Mouse (Mus musculus) stomach, postnatal 0 days (tissue): ENCODE measurements around the gene Grin2d. TPM values are rescaled to one million over a fixed set of nuclear protein-coding genes. Genes with fewer than 3 reads are reported as not detected.
A peak's percentile ranks its signal among the peaks of the same experiment; 100 is the strongest.

Experiments
- ATAC-seq: fragments of 200-750 bp; cut with Nextera tagmentation; 2 replicates; pipeline ENCODE4 v1.8.0; 2017; ENCODE audit not compliant: low FRiP score, low TSS enrichment
- DNase-seq: peaks from one replicate; pipeline ENCODE4 v3.0.0-alpha.2; 2016; ENCODE audit warnings: low spot score
- H3K27ac ChIP-seq: fragments of 300-500 bp; sonication (generic); replicated peaks from 2 replicates; pipeline ENCODE4 v1.5.1; 2014; ENCODE audit warnings: mild to moderate bottlenecking, control low read depth
- H3K27me3 ChIP-seq: fragments of 300-500 bp; sonication (generic); 2 replicates; pipeline ENCODE4 v1.6.1; 2014; ENCODE audit warnings: low read length; ENCODE audit not compliant: control insufficient read depth, insufficient read depth
- H3K36me3 ChIP-seq: fragments of 300-500 bp; sonication (generic); 2 replicates; pipeline ENCODE4 v1.6.1; 2014; ENCODE audit warnings: low read length, mixed read lengths; ENCODE audit not compliant: control insufficient read depth, insufficient read depth
- H3K4me1 ChIP-seq: fragments of 300-500 bp; sonication (generic); replicated peaks from 2 replicates; pipeline ENCODE4 v1.6.1; 2014; ENCODE audit warnings: antibody characterized with exemption; ENCODE audit not compliant: control insufficient read depth, insufficient read depth
- H3K4me2 ChIP-seq: fragments of 300-500 bp; sonication (generic); replicated peaks from 2 replicates; pipeline ENCODE4 v1.6.1; 2014; ENCODE audit warnings: low read depth, mild to moderate bottlenecking, control low read depth, moderate library complexity
- H3K4me3 ChIP-seq: fragments of 300-500 bp; sonication (generic); 2 replicates; pipeline ENCODE4 v1.5.1; 2014; ENCODE audit warnings: low read depth, low read length, control low read depth
- H3K9ac ChIP-seq: fragments of 300-500 bp; sonication (generic); 2 replicates; pipeline ENCODE4 v1.6.1; 2014; ENCODE audit warnings: mild to moderate bottlenecking, low read length, control low read depth, mixed read lengths
- H3K9me3 ChIP-seq: fragments of 300-500 bp; sonication (generic); 2 replicates; pipeline ENCODE4 v1.6.1; 2016; ENCODE audit warnings: low read length; ENCODE audit not compliant: control insufficient read depth
- CTCF ChIP-seq: IDR thresholded peaks from 2 replicates; pipeline ENCODE4 v1.5.1; 2016; ENCODE audit warnings: antibody characterized with exemption, low read depth, mild to moderate bottlenecking, moderate library complexity
- EP300 ChIP-seq: optimal IDR thresholded peaks from 2 replicates; pipeline ENCODE3; 2016; ENCODE audit warnings: antibody characterized with exemption
- WGBS: fragments of 180-500 bp; shearing (Covaris S2); extraction: QIAGEN DNeasy Blood & Tissue Kit; methylation state at CpG from one replicate; pipeline ENCODE4 v1.1.7; 2014; 5-methylcytosine and 5-hydroxymethylcytosine counted together
- polyA plus RNA-seq: library from polyadenylated mRNA; unstranded; fragments of >200 nt; fragmentation: Nextera tagmentation; extraction: Ambion mirVana; gene quantifications from 2 replicates; pipeline ENCODE4 v1.2.1, GENCODE M21; 2015

Gene Grin2d
- polyA plus RNA-seq, 1 experiment from 2014 or later, result 0.35 TPM

- 2% methylated on average over 28 of the region's 28 CpGs for WGBS
Observed at GRCm38 (mm10) chr7:45873061-45873947, 4.9 kb downstream of the Grin2d start.

GRCm38 (mm10) chr7:45872624-45873023 is 5.6 kb downstream of the Grin2d start, which contains the start of gene Kdelr1:
TSS of gene Kdelr1 (plus strand) at chr7:45872772.
- Histone ChIP-seq H3K4me1 (peaks cover 3% of the 10 kb centered on the region), H3K4me2 (peak within 1 kb of the TSS; percentile 85), H3K36me3 (peaks cover 23% of the 10 kb centered on the region), H3K9me3 (no peaks in the 10 kb centered on the region), H3K27ac (peak within 1 kb of the TSS; percentile 97), H3K9ac (peak within 1 kb of the TSS; percentile 97), H3K4me3 (peak within 1 kb of the TSS; percentile 89), H3K27me3 (peaks cover 3% of the 10 kb centered on the region; the same call in 1 of the 2 replicates)
- WGBS, result under 1% methylated on average over 18 of the region's 18 CpGs
- TF ChIP-seq CTCF, result peak; percentile 98
- TF ChIP-seq EP300, result no peak
- DNase-seq, result peak; percentile 91
- peak; percentile 78 for ATAC-seq

More at GRCm38 (mm10) chr7:45873061-45873947, 4.9 kb downstream of the Grin2d start:
- Histone ChIP-seq H3K4me1 (peaks cover 3% of the 10 kb centered on the region), H3K27me3 (peaks cover 3% of the 10 kb centered on the region; the same call in 1 of the 2 replicates), H3K9ac (peak overlapping the region; percentile 97), H3K36me3 (peaks cover 26% of the 10 kb centered on the region), H3K9me3 (no peaks in the 10 kb centered on the region), H3K27ac (peak overlapping the region; percentile 97), H3K4me3 (peak overlapping the region; percentile 89), H3K4me2 (peak overlapping the region; percentile 85)
- TF ChIP-seq CTCF (peak; percentile 57), EP300 (no peak)
- ATAC-seq, result peak; percentile 74
- peak; percentile 73 for DNase-seq

GRCm38 (mm10) chr7:45870282-45871058 is 7.7 kb downstream of the Grin2d start:
- TF ChIP-seq EP300 (no peak), CTCF (no peak)
- 1% methylated on average over 30 of the region's 30 CpGs for WGBS
- DNase-seq, result no peak
- H3K4me1 ChIP-seq, result peaks cover 3% of the 10 kb centered on the region
- peak overlapping the region; percentile 19; the same call in 1 of the 2 replicates for H3K4me3 ChIP-seq
- ATAC-seq, result no peak
- peak overlapping the region; percentile 43; the same call in 1 of the 2 replicates for H3K9ac ChIP-seq
- peaks cover 7% of the 10 kb centered on the region; the same call in 1 of the 2 replicates for H3K36me3 ChIP-seq
- H3K27ac ChIP-seq, result no peak overlapping the region
- H3K4me2 ChIP-seq, result peak overlapping the region; percentile 38
- no peaks in the 10 kb centered on the region for H3K9me3 ChIP-seq
- H3K27me3 ChIP-seq, result peaks cover 3% of the 10 kb centered on the region; the same call in 1 of the 2 replicates

GRCm38 (mm10) chr7:45869787-45870186 is 8.4 kb downstream of the Grin2d start:
- Histone ChIP-seq H3K9me3 (no peaks in the 10 kb centered on the region), H3K9ac (peak overlapping the region; percentile 41; the same call in 1 of the 2 replicates), H3K4me3 (no peak overlapping the region), H3K27ac (no peak overlapping the region), H3K4me2 (peak overlapping the region; percentile 36), H3K4me1 (peaks cover 3% of the 10 kb centered on the region; the same call in 1 of the 2 replicates), H3K36me3 (peaks cover 3% of the 10 kb centered on the region; the same call in 1 of the 2 replicates), H3K27me3 (peaks cover 3% of the 10 kb centered on the region; the same call in 1 of the 2 replicates)
- DNase-seq, result no peak
- WGBS, result 2% methylated on average over 12 of the region's 14 CpGs
- ATAC-seq, result no peak
- TF ChIP-seq EP300 (no peak), CTCF (no peak)

- ATAC-seq (no peak), DNase-seq (no peak)
- H3K27me3 ChIP-seq, result peaks cover 3% of the 10 kb centered on the region; the same call in 1 of the 2 replicates
- H3K4me2 ChIP-seq, result peak overlapping the region; percentile 36
- WGBS, result 33% methylated on average over 8 of the region's 8 CpGs
- H3K9ac ChIP-seq, result peak overlapping the region; percentile 41; the same call in 1 of the 2 replicates
- H3K36me3 ChIP-seq, result no peaks in the 10 kb centered on the region
- TF ChIP-seq EP300 (no peak), CTCF (no peak)
- no peaks in the 10 kb centered on the region for H3K9me3 ChIP-seq
- no peak overlapping the region for H3K4me3 ChIP-seq
- no peak overlapping the region for H3K27ac ChIP-seq
- peaks cover under 1% of the 10 kb centered on the region; the same call in 1 of the 2 replicates for H3K4me1 ChIP-seq
Observed at GRCm38 (mm10) chr7:45869107-45869670, 9.0 kb downstream of the Grin2d start.
